Mouse (Mus musculus) MEL (cell line): ENCODE results near the gene Arl4d. TPM values are rescaled to one million over a fixed set of nuclear protein-coding genes. Genes with fewer than 3 reads are reported as not detected.

ENCODE experiments used
- DNase-seq: peaks from one replicate; pipeline ENCODE4 v3.0.0; 2011; ENCODE audit warnings: low read depth, low spot score
- H3K27ac ChIP-seq: 2 replicates; pipeline ENCODE4 v1.5.1; 2012; ENCODE audit warnings: low read depth, mild to moderate bottlenecking, control low read depth, low read length, moderate library complexity; ENCODE audit not compliant: control insufficient read depth
- H3K27me3 ChIP-seq, 2 experiments: fragments of 150-350 bp in 1 of 2; sonication (generic) in 1 of 2; 2 replicates each; pipeline ENCODE4 v1.6.1; 2012; ENCODE audit warnings: low read length in 2 of 2, mild to moderate bottlenecking in 2 of 2, improper control_type of control experiment in 1 of 2, moderate library complexity in 1 of 2; ENCODE audit not compliant: insufficient read depth in 2 of 2, control insufficient read depth in 1 of 2
- H3K36me3 ChIP-seq, 2 experiments: 2 replicates each; pipeline ENCODE4 v1.6.1; 2012 to 2014; ENCODE audit warnings: low read length in 2 of 2, improper control_type of control experiment in 1 of 2, inconsistent platforms in 1 of 2, mild to moderate bottlenecking in 1 of 2; ENCODE audit not compliant: insufficient read depth in 2 of 2, control insufficient read depth in 1 of 2
- H3K4me1 ChIP-seq, 2 experiments: fragments of 150-350 bp in 1 of 2; sonication (generic) in 1 of 2; 2 replicates each; pipeline ENCODE4 v1.6.1; 2012; ENCODE audit warnings: low read length in 2 of 2, improper control_type of control experiment in 1 of 2, mild to moderate bottlenecking in 1 of 2; ENCODE audit not compliant: insufficient read depth in 2 of 2, control insufficient read depth in 1 of 2
- H3K4me3 ChIP-seq, 2 experiments: fragments of 150-350 bp in 1 of 2; sonication (generic) in 1 of 2; 2 replicates each; pipeline ENCODE4 v1.5.1; 2012; ENCODE audit warnings: low read depth in 2 of 2, low read length in 2 of 2, mild to moderate bottlenecking in 2 of 2, moderate library complexity in 2 of 2, control low read depth in 1 of 2, improper control_type of control experiment in 1 of 2; ENCODE audit not compliant: control insufficient read depth in 1 of 2, insufficient read depth in 1 of 2
- H3K79me2 ChIP-seq: 2 replicates; pipeline ENCODE4 v1.6.1; 2012; ENCODE audit warnings: mild to moderate bottlenecking, low read length, moderate library complexity; ENCODE audit not compliant: control insufficient read depth, poor library complexity, insufficient read depth
- H3K9ac ChIP-seq: 2 replicates; pipeline ENCODE4 v1.6.1; 2012; ENCODE audit warnings: low read depth, mild to moderate bottlenecking, control low read depth, low read length, moderate library complexity; ENCODE audit not compliant: control insufficient read depth, poor library complexity, severe bottlenecking
- H3K9me3 ChIP-seq: fragments of 150-350 bp; sonication (generic); replicated peaks from 2 replicates; pipeline ENCODE4 v1.6.1; 2012; ENCODE audit warnings: mild to moderate bottlenecking, low read length, improper control_type of control experiment, moderate library complexity; ENCODE audit not compliant: insufficient read depth
- EP300 ChIP-seq, 2 experiments: IDR thresholded peaks; 2 replicates each; pipeline ENCODE4 v1.6.1; 2011; ENCODE audit warnings: improper control_type of control experiment in 2 of 2, low read length in 2 of 2, low read depth in 1 of 2, mild to moderate bottlenecking in 1 of 2
- GABPA ChIP-seq: IDR thresholded peaks from 2 replicates; pipeline ENCODE4 v1.6.1; 2012; ENCODE audit warnings: low read depth, mild to moderate bottlenecking, inconsistent platforms, low read length, improper control_type of control experiment, moderate library complexity
- HCFC1 ChIP-seq: IDR thresholded peaks from 2 replicates; pipeline ENCODE4 v1.6.1; 2012; ENCODE audit warnings: low read depth, mild to moderate bottlenecking, inconsistent platforms, low read length, improper control_type of control experiment, moderate library complexity
- KAT2A ChIP-seq: conservative IDR thresholded peaks from 2 replicates; pipeline ENCODE4 v1.6.1; 2012; ENCODE audit warnings: low read depth, low read length, improper control_type of control experiment, inconsistent platforms
- MAFK ChIP-seq: IDR thresholded peaks from 2 replicates; pipeline ENCODE4 v1.6.1; 2011; ENCODE audit warnings: low read depth, mild to moderate bottlenecking, low read length, improper control_type of control experiment, borderline replicate concordance
- MAZ ChIP-seq: IDR thresholded peaks from 2 replicates; pipeline ENCODE4 v1.6.1; 2012; ENCODE audit warnings: low read depth, mild to moderate bottlenecking, inconsistent platforms, low read length, improper control_type of control experiment
- MXI1 ChIP-seq: IDR thresholded peaks from 2 replicates; pipeline ENCODE4 v1.6.1; 2011; ENCODE audit warnings: mild to moderate bottlenecking, low read depth, low read length, improper control_type of control experiment
- MYB ChIP-seq: IDR thresholded peaks from 2 replicates; pipeline ENCODE4 v1.6.1; 2011; ENCODE audit warnings: mild to moderate bottlenecking, low read depth, low read length, improper control_type of control experiment
- POLR2AphosphoS2 ChIP-seq: IDR thresholded peaks from 2 replicates; pipeline ENCODE4 v1.6.1; 2011; ENCODE audit warnings: low read length, improper control_type of control experiment
- RAD21 ChIP-seq: IDR thresholded peaks from 2 replicates; pipeline ENCODE4 v1.6.1; 2011; ENCODE audit warnings: mild to moderate bottlenecking, low read depth, low read length, improper control_type of control experiment
- SIN3A ChIP-seq: IDR thresholded peaks from 2 replicates; pipeline ENCODE4 v1.6.1; 2012; ENCODE audit warnings: low read length, improper control_type of control experiment, inconsistent platforms
- SMC3 ChIP-seq: IDR thresholded peaks from 2 replicates; pipeline ENCODE4 v1.6.1; 2011; ENCODE audit warnings: low read depth, low read length, improper control_type of control experiment
- TAL1 ChIP-seq: IDR thresholded peaks from 2 replicates; pipeline ENCODE4 v1.6.1; 2012; ENCODE audit warnings: mild to moderate bottlenecking, inconsistent platforms, low read length, moderate library complexity, mixed read lengths
- TBP ChIP-seq: IDR thresholded peaks from 2 replicates; pipeline ENCODE4 v1.8.0; 2011; ENCODE audit warnings: low read depth, low read length, improper control_type of control experiment
- TCF12 ChIP-seq: IDR thresholded peaks from 2 replicates; pipeline ENCODE4 v1.6.1; 2014; ENCODE audit warnings: low read depth, mild to moderate bottlenecking, inconsistent platforms, low read length, improper control_type of control experiment, moderate library complexity
- UBTF ChIP-seq: IDR thresholded peaks from 2 replicates; pipeline ENCODE4 v1.6.1; 2012; ENCODE audit warnings: low read depth, mild to moderate bottlenecking, inconsistent platforms, low read length, improper control_type of control experiment, moderate library complexity, borderline replicate concordance; ENCODE audit not compliant: insufficient read depth
- USF1 ChIP-seq: IDR thresholded peaks from 2 replicates; pipeline ENCODE4 v1.6.1; 2014; ENCODE audit warnings: low read depth, mild to moderate bottlenecking, inconsistent platforms, low read length, improper control_type of control experiment, moderate library complexity
- USF2 ChIP-seq, 2 experiments: IDR thresholded peaks; 2 replicates each; pipeline ENCODE4 v1.6.1; 2011 to 2012; ENCODE audit warnings: improper control_type of control experiment in 2 of 2, low read length in 2 of 2, borderline replicate concordance in 1 of 2, inconsistent platforms in 1 of 2, low read depth in 1 of 2, mild to moderate bottlenecking in 1 of 2; ENCODE audit not compliant: insufficient read depth in 1 of 2
- ZC3H11A ChIP-seq: IDR thresholded peaks from 2 replicates; pipeline ENCODE4 v1.6.1; 2012; ENCODE audit warnings: low read depth, mild to moderate bottlenecking, inconsistent platforms, low read length, improper control_type of control experiment
- ZMIZ1 ChIP-seq: IDR thresholded peaks from 2 replicates; pipeline ENCODE4 v1.6.1; 2012; ENCODE audit warnings: low read depth, mild to moderate bottlenecking, inconsistent platforms, low read length, improper control_type of control experiment, moderate library complexity
- ZNF384 ChIP-seq: IDR thresholded peaks from 2 replicates; pipeline ENCODE4 v1.6.1; 2012; ENCODE audit warnings: low read depth, mild to moderate bottlenecking, inconsistent platforms, low read length, improper control_type of control experiment
- polyA plus RNA-seq, 2 experiments: library from polyadenylated mRNA; stranded (reverse) in 1 of 2; unstranded in 1 of 2; fragments of >175 nt in 1 of 2; fragments of >200 nt in 1 of 2; gene quantifications; 2 replicates each; pipeline versions ENCODE4 v1.2.1 to v1.2.4; 2012; ENCODE audit warnings: low replicate concordance in 2 of 2, low read depth in 1 of 2; ENCODE audit not compliant: insufficient read length in 2 of 2, insufficient read depth in 1 of 2, missing spikeins in 1 of 2
- total RNA-seq: library from RNA; depleted of rRNA; stranded (reverse); fragments of 300-350 nt; gene quantifications from 2 replicates; pipeline ENCODE4 v1.2.3, GENCODE M21; 2012

Gene Arl4d
- total and polyA plus RNA-seq, 3 experiments, result 0.17 to 0.23 TPM; not detected in 1

- no peak overlapping the region for H3K9ac ChIP-seq
- peaks cover 17 to 18% of the 10 kb centered on the region in 2 experiments for H3K27me3 ChIP-seq
- no peaks in the 10 kb centered on the region for H3K9me3 ChIP-seq
- no peak for DNase-seq
- no peaks in the 10 kb centered on the region for H3K79me2 ChIP-seq
- TF ChIP-seq RAD21 (no peak), POLR2AphosphoS2 (no peak), MAZ (no peak), ZNF384 (no peak), SIN3A (no peak), TCF12 (no peak), USF2 (IDR thresholded peaks at IDR 0.05; ENCODE audit: borderline replicate concordance in 1 of 2, insufficient read depth in 1 of 2, low read depth in 1 of 2, low read length in 2 of 2) (no peak), TBP (no peak), UBTF (no peak), SMC3 (no peak), USF1 (no peak), MAFK (no peak)
- no peaks in the 10 kb centered on the region for H3K36me3 ChIP-seq
- H3K4me3 ChIP-seq, result no peak overlapping the region
- H3K4me1 ChIP-seq, result no peaks in the 10 kb centered on the region
- H3K27ac ChIP-seq, result no peak overlapping the region
Measured at GRCm38 (mm10) chr11:101699991-101700390, 34.6 kb downstream of the Arl4d start.

GRCm38 (mm10) chr11:101700446-101700845, 35.1 kb downstream of the Arl4d start:
- Histone ChIP-seq H3K4me3 (no peak overlapping the region), H3K4me1 (no peaks in the 10 kb centered on the region), H3K27me3 (peaks cover 17 to 18% of the 10 kb centered on the region in 2 experiments), H3K27ac (no peak overlapping the region), H3K9ac (no peak overlapping the region), H3K79me2 (no peaks in the 10 kb centered on the region), H3K9me3 (no peaks in the 10 kb centered on the region), H3K36me3 (no peaks in the 10 kb centered on the region)
- DNase-seq, result no peak
- TF ChIP-seq TAL1 (no peak), HCFC1 (no peak), SIN3A (no peak), KAT2A (no peak), ZMIZ1 (no peak), GABPA (no peak), TCF12 (no peak), EP300 (IDR thresholded peaks at IDR 0.05; ENCODE audit: low read depth in 1 of 2, low read length in 2 of 2) (no peak), MYB (no peak), ZC3H11A (no peak), TBP (no peak), MXI1 (no peak)
